Mouse (Mus musculus): ENCODE measurements around the gene Ubox5.

GRCm38 (mm10) chr2:130632416-130632815, 2.6 kb upstream of the Ubox5 start:
- no peak for TF ChIP-seq CTCF (IDR thresholded peaks at IDR 0.05; ENCODE audit: borderline replicate concordance, insufficient read depth, low read depth, low read length)
- TF ChIP-seq POLR2A (IDR thresholded peaks at IDR 0.05; ENCODE audit: borderline replicate concordance, insufficient read depth, low read length) = no peak
